Mouse (Mus musculus) spleen, adult 2 months (tissue): ENCODE data around the gene Parg.

Source experiments
- CTCF ChIP-seq: fragments of 200-500 bp; IDR thresholded peaks from 2 replicates; pipeline ENCODE4 v1.5.1; 2011; ENCODE audit warnings: mild to moderate bottlenecking, inconsistent platforms; ENCODE audit not compliant: insufficient read depth, insufficient read length, insufficient replicate concordance; ENCODE audit errors: extremely low read depth
- POLR2A ChIP-seq: fragments of 200-500 bp; IDR thresholded peaks from 2 replicates; pipeline ENCODE4 v1.6.1; 2011; ENCODE audit warnings: low read depth, low read length, inconsistent platforms

GRCm38 (mm10) chr14:32179393-32180195, 22.2 kb upstream of the Parg start:
- no peak for TF ChIP-seq CTCF
- TF ChIP-seq POLR2A: no peak
